Mouse (Mus musculus) stomach, postnatal 0 days (tissue): ENCODE results near the gene Lipk. TPM values are rescaled to one million over a fixed set of nuclear protein-coding genes. Genes with fewer than 3 reads are reported as not detected.

Experiments
- ATAC-seq: fragments of 200-750 bp; cut with Nextera tagmentation; 2 replicates; pipeline ENCODE4 v1.8.0; 2017; ENCODE audit not compliant: low FRiP score, low TSS enrichment
- DNase-seq: peaks from one replicate; pipeline ENCODE4 v3.0.0-alpha.2; 2016; ENCODE audit warnings: low spot score
- H3K27ac ChIP-seq: fragments of 300-500 bp; sonication (generic); replicated peaks from 2 replicates; pipeline ENCODE4 v1.5.1; 2014; ENCODE audit warnings: mild to moderate bottlenecking, control low read depth
- H3K27me3 ChIP-seq: fragments of 300-500 bp; sonication (generic); 2 replicates; pipeline ENCODE4 v1.6.1; 2014; ENCODE audit warnings: low read length; ENCODE audit not compliant: control insufficient read depth, insufficient read depth
- H3K36me3 ChIP-seq: fragments of 300-500 bp; sonication (generic); 2 replicates; pipeline ENCODE4 v1.6.1; 2014; ENCODE audit warnings: low read length, mixed read lengths; ENCODE audit not compliant: control insufficient read depth, insufficient read depth
- H3K4me1 ChIP-seq: fragments of 300-500 bp; sonication (generic); replicated peaks from 2 replicates; pipeline ENCODE4 v1.6.1; 2014; ENCODE audit warnings: antibody characterized with exemption; ENCODE audit not compliant: control insufficient read depth, insufficient read depth
- H3K4me2 ChIP-seq: fragments of 300-500 bp; sonication (generic); replicated peaks from 2 replicates; pipeline ENCODE4 v1.6.1; 2014; ENCODE audit warnings: low read depth, mild to moderate bottlenecking, control low read depth, moderate library complexity
- H3K4me3 ChIP-seq: fragments of 300-500 bp; sonication (generic); 2 replicates; pipeline ENCODE4 v1.5.1; 2014; ENCODE audit warnings: low read depth, low read length, control low read depth
- H3K9ac ChIP-seq: fragments of 300-500 bp; sonication (generic); 2 replicates; pipeline ENCODE4 v1.6.1; 2014; ENCODE audit warnings: mild to moderate bottlenecking, low read length, control low read depth, mixed read lengths
- H3K9me3 ChIP-seq: fragments of 300-500 bp; sonication (generic); 2 replicates; pipeline ENCODE4 v1.6.1; 2016; ENCODE audit warnings: low read length; ENCODE audit not compliant: control insufficient read depth
- CTCF ChIP-seq: IDR thresholded peaks from 2 replicates; pipeline ENCODE4 v1.5.1; 2016; ENCODE audit warnings: antibody characterized with exemption, low read depth, mild to moderate bottlenecking, moderate library complexity
- EP300 ChIP-seq: optimal IDR thresholded peaks from 2 replicates; pipeline ENCODE3; 2016; ENCODE audit warnings: antibody characterized with exemption
- WGBS: fragments of 180-500 bp; shearing (Covaris S2); extraction: QIAGEN DNeasy Blood & Tissue Kit; methylation state at CpG from one replicate; pipeline ENCODE4 v1.1.7; 2014; 5-methylcytosine and 5-hydroxymethylcytosine counted together
- polyA plus RNA-seq: library from polyadenylated mRNA; unstranded; fragments of >200 nt; fragmentation: Nextera tagmentation; extraction: Ambion mirVana; gene quantifications from 2 replicates; pipeline ENCODE4 v1.2.1, GENCODE M21; 2015

Lipk gene
- polyA plus RNA-seq = 34.4 and 35.0 TPM in 2 replicates

DNA sequence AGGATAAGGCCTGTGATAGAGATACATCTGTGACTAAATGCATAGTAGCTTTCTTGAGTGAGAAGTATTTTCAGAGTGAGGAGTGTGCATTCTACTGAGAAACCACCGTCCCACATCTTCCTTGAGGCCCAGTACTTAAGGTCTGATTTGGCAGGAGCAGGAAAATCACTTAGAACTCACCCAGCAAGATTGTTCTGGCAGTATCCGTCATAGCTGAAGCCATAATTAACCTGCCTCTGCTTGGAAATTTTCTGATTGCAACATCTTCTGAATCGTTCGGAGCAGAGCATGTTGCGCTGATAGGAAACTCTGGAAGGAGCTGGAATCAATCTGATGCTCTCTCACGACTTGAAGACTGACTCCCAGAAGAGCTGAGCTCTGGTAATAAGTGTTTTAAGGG, at the start of gene Lipk:
Gene Lipk, plus strand, starts transcription at position 289 of the 400 bp plus-strand sequence.
- H3K27ac ChIP-seq = no peak within 1 kb of the TSS
- TF ChIP-seq CTCF (no peak), EP300 (no peak)
- H3K27me3 ChIP-seq = no peaks in the 10 kb centered on the region
- H3K4me2 ChIP-seq = no peak within 1 kb of the TSS
- DNase-seq = no peak
- 74% methylated on average over 6 of the region's 6 CpGs for WGBS
- no peak within 1 kb of the TSS for H3K9ac ChIP-seq
- H3K9me3 ChIP-seq = no peaks in the 10 kb centered on the region
- H3K4me3 ChIP-seq = no peak within 1 kb of the TSS
- H3K4me1 ChIP-seq = no peaks in the 10 kb centered on the region
- no peak for ATAC-seq
- no peaks in the 10 kb centered on the region for H3K36me3 ChIP-seq

DNA sequence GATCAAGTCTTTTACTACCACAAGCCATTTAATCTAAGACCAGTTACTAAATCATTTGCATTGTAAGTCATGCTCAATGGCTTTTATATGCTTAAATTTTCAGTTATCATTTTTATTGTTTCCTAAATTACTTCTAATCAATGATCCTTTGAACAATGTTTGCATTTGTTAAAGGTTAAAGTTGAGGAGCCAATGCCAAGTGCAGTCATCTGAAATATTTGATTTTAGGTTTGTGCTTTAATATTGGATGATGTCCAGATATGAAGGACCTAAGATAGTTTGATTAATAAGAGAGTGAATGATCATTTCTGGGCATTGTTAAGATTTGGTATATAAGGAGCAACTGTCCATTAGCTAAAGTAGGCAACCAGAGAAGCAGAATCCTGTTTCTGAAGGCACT, 47.2 kb upstream of the Lipk start, which contains the start of gene Lipf:
Gene Lipf, plus strand, starts transcription at position 301 of the 400 bp plus-strand sequence.
- no peaks in the 10 kb centered on the region for H3K36me3 ChIP-seq
- H3K27me3 ChIP-seq = no peaks in the 10 kb centered on the region
- no peak within 1 kb of the TSS for H3K4me3 ChIP-seq
- TF ChIP-seq EP300 (no peak), CTCF (no peak)
- DNase-seq (no peak), ATAC-seq (no peak)
- no peak within 1 kb of the TSS for H3K4me2 ChIP-seq
- no peaks in the 10 kb centered on the region for H3K4me1 ChIP-seq
- no peak within 1 kb of the TSS for H3K27ac ChIP-seq
- no peak within 1 kb of the TSS for H3K9ac ChIP-seq
- no peaks in the 10 kb centered on the region for H3K9me3 ChIP-seq

DNA sequence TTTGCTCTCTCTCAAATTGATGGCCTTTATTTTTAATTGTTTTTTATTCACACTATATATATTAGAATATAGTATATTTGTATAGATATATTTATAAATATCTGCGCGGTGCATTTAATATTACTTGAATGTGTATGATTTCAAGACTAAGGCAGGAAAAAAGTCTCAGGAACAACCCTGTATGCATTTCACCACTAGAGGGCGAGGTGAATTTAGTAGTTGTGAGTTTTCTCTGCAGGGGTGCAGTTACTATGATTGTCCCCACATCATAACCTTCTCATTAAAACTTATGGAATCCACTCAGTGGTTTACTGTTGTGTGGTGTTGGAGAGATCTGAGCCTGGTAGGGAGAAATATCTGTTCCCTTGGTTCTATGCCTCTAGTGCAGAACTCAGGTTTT, 29.1 kb upstream of the Lipk start:
- no peak overlapping the region for H3K9ac ChIP-seq
- no peak overlapping the region for H3K4me3 ChIP-seq
- H3K27me3 ChIP-seq = no peaks in the 10 kb centered on the region
- TF ChIP-seq CTCF (peak; percentile 75), EP300 (no peak)
- WGBS = 41% methylated on average over 3 of the region's 3 CpGs
- no peaks in the 10 kb centered on the region for H3K9me3 ChIP-seq
- H3K36me3 ChIP-seq = no peaks in the 10 kb centered on the region
- no peak overlapping the region for H3K4me2 ChIP-seq
- no peaks in the 10 kb centered on the region for H3K4me1 ChIP-seq
- ATAC-seq (no peak), DNase-seq (no peak)
- H3K27ac ChIP-seq = no peak overlapping the region

DNA sequence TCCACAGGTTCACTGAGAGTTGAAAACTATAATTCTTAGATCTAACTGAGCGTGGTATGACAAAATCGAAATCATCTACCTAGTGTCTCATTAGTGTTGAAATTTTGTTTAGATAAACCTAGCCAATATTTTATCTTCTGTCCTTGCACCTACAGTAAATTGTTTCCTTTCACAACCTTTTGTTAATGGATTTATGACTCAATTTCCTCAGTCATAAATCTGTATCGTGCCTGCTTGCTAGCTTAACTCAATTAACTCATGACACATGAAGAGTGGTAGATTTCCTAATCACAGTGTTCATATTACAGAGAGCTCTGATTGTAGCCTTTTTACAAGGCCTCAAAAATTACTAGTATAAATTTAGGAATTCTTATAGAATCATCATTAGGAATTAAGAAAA, 25.0 kb upstream of the Lipk start:
- no peak overlapping the region for H3K4me2 ChIP-seq
- no peak for TF ChIP-seq CTCF
- no peak for TF ChIP-seq EP300
- no peaks in the 10 kb centered on the region for H3K4me1 ChIP-seq
- no peak overlapping the region for H3K27ac ChIP-seq
- no peak overlapping the region for H3K4me3 ChIP-seq
- no peaks in the 10 kb centered on the region for H3K9me3 ChIP-seq
- no peaks in the 10 kb centered on the region for H3K27me3 ChIP-seq
- DNase-seq (no peak), ATAC-seq (no peak)
- no peaks in the 10 kb centered on the region for H3K36me3 ChIP-seq
- H3K9ac ChIP-seq = no peak overlapping the region
- 55% methylated on average over 3 of the region's 3 CpGs for WGBS

DNA sequence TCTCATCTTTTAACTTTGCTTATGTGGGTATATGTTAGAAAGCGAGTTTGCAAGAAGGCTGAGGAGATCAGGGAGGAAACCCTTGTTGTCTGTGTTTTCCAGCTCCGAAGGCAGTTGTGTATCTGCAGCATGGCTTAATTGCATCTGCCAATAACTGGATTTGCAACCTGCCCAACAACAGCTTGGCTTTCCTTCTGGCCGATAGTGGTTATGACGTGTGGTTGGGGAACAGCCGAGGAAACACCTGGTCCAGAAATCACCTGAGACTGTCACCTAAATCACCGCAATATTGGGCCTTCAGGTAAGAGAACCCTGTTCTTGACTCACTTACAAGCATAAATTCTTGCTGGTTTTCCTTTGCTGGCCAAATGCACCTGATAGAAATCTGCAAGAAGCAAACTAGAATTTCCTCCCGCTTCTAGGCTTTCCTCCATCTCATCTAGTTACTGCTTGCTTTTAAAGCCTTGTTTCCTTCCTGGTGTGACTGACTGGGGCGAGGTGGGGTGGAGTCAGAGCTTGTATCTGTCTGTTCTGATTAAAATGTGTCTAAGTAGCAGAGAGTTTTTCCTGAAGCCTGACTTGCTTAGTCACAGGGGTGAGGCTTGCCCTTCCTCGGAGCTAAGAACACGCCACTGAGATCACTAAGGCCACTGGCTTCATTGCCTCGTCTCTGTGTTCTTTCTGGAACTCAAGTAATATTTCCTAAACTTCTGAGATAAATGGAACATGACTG, 13.5 kb downstream of the Lipk start:
- no peak overlapping the region for H3K4me2 ChIP-seq
- H3K9me3 ChIP-seq = no peaks in the 10 kb centered on the region
- 69% methylated on average over 11 of the region's 11 CpGs for WGBS
- peak overlapping the region; percentile 79 for H3K27ac ChIP-seq
- H3K4me3 ChIP-seq = no peak overlapping the region
- H3K36me3 ChIP-seq = no peaks in the 10 kb centered on the region
- no peak overlapping the region for H3K9ac ChIP-seq
- no peaks in the 10 kb centered on the region for H3K27me3 ChIP-seq
- peak; percentile 98 for ATAC-seq
- DNase-seq = peak; percentile 73
- no peak for TF ChIP-seq EP300
- no peak for TF ChIP-seq CTCF
- no peaks in the 10 kb centered on the region for H3K4me1 ChIP-seq

DNA sequence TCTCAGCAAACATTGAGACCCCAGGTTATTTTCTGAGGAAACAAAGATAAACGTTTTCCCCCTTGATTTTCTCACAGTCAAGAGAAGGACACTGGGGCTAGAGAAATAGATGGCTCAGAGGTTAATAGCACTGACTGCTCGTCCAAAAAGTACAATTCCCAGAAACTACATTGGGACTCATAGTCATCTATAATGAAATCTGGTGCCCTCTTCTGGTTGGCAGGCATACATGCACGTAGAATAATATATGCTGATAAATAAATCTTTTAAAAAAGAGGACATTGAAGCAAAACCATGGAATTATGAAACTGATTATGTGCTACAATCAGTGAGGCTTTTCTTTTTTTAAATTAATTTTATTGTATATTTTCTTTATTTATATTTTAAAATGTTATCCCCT, 14.7 kb downstream of the Lipk start:
- DNase-seq (no peak), ATAC-seq (no peak)
- Histone ChIP-seq H3K4me3 (no peak overlapping the region), H3K36me3 (no peaks in the 10 kb centered on the region), H3K27me3 (no peaks in the 10 kb centered on the region), H3K4me2 (no peak overlapping the region), H3K27ac (no peak overlapping the region), H3K9me3 (no peaks in the 10 kb centered on the region), H3K4me1 (no peaks in the 10 kb centered on the region), H3K9ac (no peak overlapping the region)
- 38% methylated on average over 3 of the region's 3 CpGs for WGBS
- TF ChIP-seq EP300 (no peak), CTCF (peak; percentile 75)
